Mouse (Mus musculus) CH12.LX (cell line): ENCODE measurements around the gene Cops2. TPM values are rescaled to one million over a fixed set of nuclear protein-coding genes. Genes with fewer than 3 reads are reported as not detected.

Experiments used
- DNase-seq: peaks from one replicate; pipeline ENCODE4 v3.0.0-alpha.2; 2013; ENCODE audit errors: extremely low read depth
- H3K27ac ChIP-seq: 2 replicates; pipeline ENCODE4 v1.5.1; 2012; ENCODE audit warnings: low read depth, mild to moderate bottlenecking, control low read depth, moderate library complexity; ENCODE audit not compliant: insufficient read depth
- H3K27me3 ChIP-seq: replicated peaks from 2 replicates; pipeline ENCODE3; 2012; ENCODE audit warnings: inconsistent platforms
- H3K36me3 ChIP-seq, 2 experiments: replicated peaks in 1 of 2; 2 replicates each; pipeline versions ENCODE3 to v1.6.1; 2012; ENCODE audit warnings: inconsistent platforms in 1 of 2, low read length in 1 of 2, mild to moderate bottlenecking in 1 of 2, mixed read lengths in 1 of 2, moderate library complexity in 1 of 2; ENCODE audit not compliant: control insufficient read depth in 1 of 2, insufficient read depth in 1 of 2
- H3K4me1 ChIP-seq, 2 experiments: 2 replicates each; pipeline ENCODE4 v1.6.1; 2012; ENCODE audit warnings: inconsistent platforms in 1 of 2, moderate library complexity in 1 of 2; ENCODE audit not compliant: insufficient read depth in 2 of 2, control insufficient read depth in 1 of 2
- H3K4me2 ChIP-seq: 2 replicates; pipeline ENCODE4 v1.6.1; 2012; ENCODE audit warnings: low read depth, mild to moderate bottlenecking, control low read depth; ENCODE audit not compliant: poor library complexity, insufficient read depth, severe bottlenecking
- H3K4me3 ChIP-seq, 3 experiments: fragments of 150-350 bp in 1 of 3; sonication (generic) in 1 of 3; replicated peaks in 1 of 3; 2 replicates each; pipeline versions ENCODE3 to v1.5.1; 2011 to 2012; ENCODE audit warnings: low read depth in 2 of 3, low read length in 2 of 3, mild to moderate bottlenecking in 2 of 3, moderate library complexity in 2 of 3, control low read depth in 1 of 3, improper control_type of control experiment in 1 of 3, inconsistent platforms in 1 of 3, mixed read lengths in 1 of 3; ENCODE audit not compliant: poor library complexity in 1 of 3
- H3K79me2 ChIP-seq: replicated peaks from 2 replicates; pipeline ENCODE4 v1.6.1; 2012; ENCODE audit warnings: mild to moderate bottlenecking, moderate library complexity; ENCODE audit not compliant: control insufficient read depth, poor library complexity, insufficient read depth, severe bottlenecking; ENCODE audit errors: extremely low read depth
- H3K9ac ChIP-seq: 2 replicates; pipeline ENCODE4 v1.6.1; 2012; ENCODE audit warnings: low read depth, mild to moderate bottlenecking, control low read depth, moderate library complexity; ENCODE audit not compliant: insufficient read depth
- H3K9me3 ChIP-seq: replicated peaks from 2 replicates; pipeline ENCODE3; 2012; ENCODE audit warnings: low read length, inconsistent platforms, mixed read lengths
- ETS1 ChIP-seq: conservative IDR thresholded peaks from 2 replicates; pipeline ENCODE4 v1.6.1; 2012; ENCODE audit warnings: low read depth, mild to moderate bottlenecking, inconsistent platforms, low read length, improper control_type of control experiment, moderate library complexity
- GABPA ChIP-seq: IDR thresholded peaks from 2 replicates; pipeline ENCODE4 v1.6.1; 2012; ENCODE audit warnings: low read depth, low read length, improper control_type of control experiment, inconsistent platforms; ENCODE audit not compliant: insufficient replicate concordance
- IRF4 ChIP-seq: IDR thresholded peaks from 2 replicates; pipeline ENCODE4 v1.6.1; 2014; ENCODE audit warnings: low read depth, mild to moderate bottlenecking, inconsistent platforms, low read length, improper control_type of control experiment
- JUN ChIP-seq: IDR thresholded peaks from 2 replicates; pipeline ENCODE4 v1.6.1; 2011; ENCODE audit warnings: low read depth, mild to moderate bottlenecking, low read length, improper control_type of control experiment, moderate library complexity; ENCODE audit not compliant: insufficient read depth
- JUND ChIP-seq: conservative IDR thresholded peaks from 2 replicates; pipeline ENCODE4 v1.6.1; 2011; ENCODE audit warnings: low read depth, low read length, improper control_type of control experiment
- KAT2A ChIP-seq: IDR thresholded peaks from 2 replicates; pipeline ENCODE4 v1.6.1; 2012; ENCODE audit warnings: low read length, improper control_type of control experiment, inconsistent platforms; ENCODE audit not compliant: insufficient replicate concordance
- MAX ChIP-seq: IDR thresholded peaks from 2 replicates; pipeline ENCODE4 v1.6.1; 2011; ENCODE audit warnings: low read length, improper control_type of control experiment
- MEF2A ChIP-seq: IDR thresholded peaks from 2 replicates; pipeline ENCODE4 v1.6.1; 2014; ENCODE audit warnings: low read depth, mild to moderate bottlenecking, inconsistent platforms, low read length, improper control_type of control experiment, borderline replicate concordance
- MXI1 ChIP-seq: IDR thresholded peaks from 2 replicates; pipeline ENCODE4 v1.6.1; 2011; ENCODE audit warnings: mild to moderate bottlenecking, low read depth, low read length, improper control_type of control experiment
- MYC ChIP-seq: IDR thresholded peaks from 2 replicates; pipeline ENCODE4 v1.6.1; 2011; ENCODE audit warnings: low read depth, mild to moderate bottlenecking, improper control_type of control experiment, low read length
- NELFE ChIP-seq: IDR thresholded peaks from 2 replicates; pipeline ENCODE4 v1.6.1; 2011; ENCODE audit warnings: low read depth, low read length, improper control_type of control experiment
- PAX5 ChIP-seq: IDR thresholded peaks from 2 replicates; pipeline ENCODE4 v1.6.1; 2012; ENCODE audit warnings: low read length, inconsistent platforms, mixed read lengths
- POLR2A ChIP-seq: IDR thresholded peaks from 2 replicates; pipeline ENCODE4 v1.6.1; 2011; ENCODE audit warnings: low read depth, mild to moderate bottlenecking, improper control_type of control experiment, low read length
- POLR2AphosphoS2 ChIP-seq: IDR thresholded peaks from 2 replicates; pipeline ENCODE4 v1.6.1; 2011; ENCODE audit warnings: low read depth, low read length, improper control_type of control experiment
- RAD21 ChIP-seq: IDR thresholded peaks from 2 replicates; pipeline ENCODE4 v1.6.1; 2011; ENCODE audit warnings: low read depth, mild to moderate bottlenecking, low read length, improper control_type of control experiment, moderate library complexity
- RCOR1 ChIP-seq: conservative IDR thresholded peaks from 2 replicates; pipeline ENCODE4 v1.6.1; 2012; ENCODE audit warnings: low read depth, mild to moderate bottlenecking, inconsistent platforms, low read length, improper control_type of control experiment
- SIN3A ChIP-seq: IDR thresholded peaks from 2 replicates; pipeline ENCODE4 v1.6.1; 2012; ENCODE audit warnings: low read length, improper control_type of control experiment, inconsistent platforms
- SMC3 ChIP-seq: IDR thresholded peaks from 2 replicates; pipeline ENCODE4 v1.6.1; 2011; ENCODE audit warnings: low read depth, low read length, improper control_type of control experiment
- TCF12 ChIP-seq: IDR thresholded peaks from 2 replicates; pipeline ENCODE4 v1.6.1; 2014; ENCODE audit warnings: low read depth, mild to moderate bottlenecking, inconsistent platforms, low read length, improper control_type of control experiment
- UBTF ChIP-seq: IDR thresholded peaks from 2 replicates; pipeline ENCODE4 v1.6.1; 2012; ENCODE audit warnings: low read depth, mild to moderate bottlenecking, inconsistent platforms, low read length, improper control_type of control experiment, moderate library complexity
- ZC3H11A ChIP-seq: IDR thresholded peaks from 2 replicates; pipeline ENCODE4 v1.6.1; 2012; ENCODE audit warnings: low read depth, mild to moderate bottlenecking, inconsistent platforms, low read length, improper control_type of control experiment
- ZKSCAN1 ChIP-seq: IDR thresholded peaks from 2 replicates; pipeline ENCODE4 v1.6.1; 2012; ENCODE audit warnings: low read depth, inconsistent platforms, low read length, improper control_type of control experiment, borderline replicate concordance
- ZMIZ1 ChIP-seq: IDR thresholded peaks from 2 replicates; pipeline ENCODE4 v1.6.1; 2012; ENCODE audit warnings: low read depth, mild to moderate bottlenecking, inconsistent platforms, low read length, improper control_type of control experiment
- ZNF384 ChIP-seq: IDR thresholded peaks from 2 replicates; pipeline ENCODE4 v1.6.1; 2012; ENCODE audit warnings: low read depth, low read length, improper control_type of control experiment, inconsistent platforms
- dilution Hi-C: fragments of 300-500 bp; cut with MboI; formaldehyde crosslinking; loops from 2 replicates; pipeline ENCODE4 v1.14.3; 2020; ENCODE audit warnings: low sequenced_read_pairs; ENCODE audit not compliant: extremely low pct_unique_long_range_greater_than_20kb, extremely low pct_ligation_motif_present
- in situ Hi-C: fragments of 300-500 bp; cut with MboI; formaldehyde crosslinking; loops from 3 replicates; pipeline ENCODE4 v1.14.3; 2019; ENCODE audit warnings: low sequenced_read_pairs, low pct_ligation_motif_present, low pct_unique_long_range_greater_than_20kb, mixed read lengths
- polyA plus RNA-seq: library from polyadenylated mRNA; unstranded; fragments of >175 nt; gene quantifications from 2 replicates; pipeline ENCODE4 v1.2.1, GENCODE M21; 2012; ENCODE audit warnings: low read depth; ENCODE audit not compliant: insufficient read length
- total RNA-seq, 2 experiments: library from RNA; depleted of rRNA; stranded (reverse); fragments of 300-350 nt in 1 of 2; fragments of >200 nt in 1 of 2; gene quantifications; 2 replicates each; pipeline ENCODE4 v1.2.3; 2012 to 2014

Gene Cops2
- total and polyA plus RNA-seq, 3 experiments: 63.5 to 313 (median 124) TPM

DNA sequence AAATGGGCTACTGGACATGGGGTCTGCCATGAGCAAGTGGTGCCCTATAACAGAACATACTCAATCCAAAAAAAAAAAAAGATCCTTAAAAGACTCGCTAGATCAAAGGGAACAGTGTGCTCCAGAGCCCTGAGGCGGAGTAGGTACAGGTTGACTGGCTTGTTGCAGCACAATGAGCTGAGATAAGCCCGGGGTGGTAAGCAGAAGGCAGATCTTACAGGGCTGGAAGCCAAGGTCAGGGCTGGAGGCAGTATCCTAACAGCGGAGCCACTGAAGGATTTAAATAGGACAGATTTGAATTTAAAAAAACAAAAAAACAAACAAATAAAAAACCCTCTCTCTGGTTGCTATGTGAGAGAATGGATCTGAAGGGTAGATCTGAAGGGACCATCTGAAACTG is 58.5 kb downstream of the Cops2 start:
- no peak overlapping the region for H3K27ac ChIP-seq
- H3K4me1 ChIP-seq: no peaks in the 10 kb centered on the region
- no peak overlapping the region for H3K4me3 ChIP-seq
- in situ Hi-C loops (no loop called here), dilution Hi-C loops (no loop called here)
- TF ChIP-seq ZKSCAN1 (no peak), POLR2AphosphoS2 (no peak), ZNF384 (no peak), SMC3 (no peak), KAT2A (no peak), TCF12 (no peak), ETS1 (no peak), MEF2A (no peak), SIN3A (no peak), MXI1 (no peak), PAX5 (no peak), ZMIZ1 (no peak), ZC3H11A (no peak)
- no peak for DNase-seq
- peaks cover 0 to 19% of the 10 kb centered on the region in 2 experiments for H3K36me3 ChIP-seq
- H3K9ac ChIP-seq: no peak overlapping the region
- H3K79me2 ChIP-seq: no peaks in the 10 kb centered on the region; the same call in 1 of the 2 replicates
- H3K9me3 ChIP-seq: no peaks in the 10 kb centered on the region
- no peak overlapping the region for H3K4me2 ChIP-seq
- H3K27me3 ChIP-seq: no peaks in the 10 kb centered on the region

DNA sequence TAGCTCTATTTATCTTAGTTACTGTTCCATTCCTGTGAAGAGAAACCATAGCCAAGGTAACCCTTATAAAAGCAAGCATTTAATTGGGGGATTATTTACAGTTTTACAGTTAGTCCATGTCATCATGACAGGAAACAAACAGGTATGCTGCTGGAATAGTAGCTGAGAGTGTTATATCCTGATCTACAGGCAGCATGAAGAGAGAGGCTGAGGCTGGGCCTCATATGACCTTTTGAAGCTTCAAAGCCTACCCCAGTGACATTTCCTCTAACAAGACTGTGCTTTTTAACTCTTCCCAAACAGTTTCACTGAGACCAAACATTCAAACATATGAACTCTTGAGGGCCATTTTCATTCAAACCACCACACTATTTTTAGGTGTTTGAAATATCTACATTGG is 61.1 kb downstream of the Cops2 start:
- H3K9me3 ChIP-seq: no peaks in the 10 kb centered on the region
- H3K9ac ChIP-seq: no peak overlapping the region
- no peaks in the 10 kb centered on the region for H3K27me3 ChIP-seq
- no peak overlapping the region for H3K27ac ChIP-seq
- no peak overlapping the region for H3K4me3 ChIP-seq
- H3K4me2 ChIP-seq: no peak overlapping the region
- DNase-seq: no peak
- peaks cover under 1 to 16% of the 10 kb centered on the region in 2 experiments for H3K4me1 ChIP-seq
- in situ Hi-C loops: no loop called here
- peaks cover 0 to 19% of the 10 kb centered on the region in 2 experiments for H3K36me3 ChIP-seq
- TF ChIP-seq IRF4 (no peak), UBTF (no peak), ZNF384 (no peak), MYC (no peak), TCF12 (no peak), ZKSCAN1 (no peak), MAX (no peak), JUND (no peak), KAT2A (no peak), ZC3H11A (no peak), RAD21 (no peak), JUN (no peak), ETS1 (no peak), POLR2A (no peak), RCOR1 (no peak), ZMIZ1 (no peak), GABPA (no peak), POLR2AphosphoS2 (no peak), NELFE (no peak)
- TF ChIP-seq, all 38 proteins: peak for 0
- dilution Hi-C loops: no loop called here
- H3K79me2 ChIP-seq: no peaks in the 10 kb centered on the region; the same call in 1 of the 2 replicates
